Mouse (Mus musculus) midbrain, embryonic 15.5 days (tissue): Measurements from ENCODE around the gene Olfr469. TPM values are rescaled to one million over a fixed set of nuclear protein-coding genes. Genes with fewer than 3 reads are reported as not detected.

Experiments used
- polyA plus RNA-seq: library from polyadenylated mRNA; unstranded; fragments of >200 nt; fragmentation: Nextera tagmentation; extraction: Ambion mirVana; gene quantifications from 2 replicates; pipeline ENCODE4 v1.2.1, GENCODE M21; 2015

Gene Olfr469
- polyA plus RNA-seq, 1 experiment from 2014 or later, result not detected

Other genes with a start within 250 kb of the Olfr469 start
- 1.5 and 1.7 TPM in 2 replicates for gene Ppfibp2, start 230.3 kb downstream of the Olfr469 start, polyA plus RNA-seq
- not detected in 2 replicates for gene 5330417H12Rik, start 200.4 kb downstream of the Olfr469 start, polyA plus RNA-seq
- 0.19 TPM in 2 replicates for gene Cyb5r2, start 67.5 kb downstream of the Olfr469 start, polyA plus RNA-seq
- gene Ovch2, start 24.3 kb downstream of the Olfr469 start, polyA plus RNA-seq, result not detected in 2 replicates
- not detected in 2 replicates for gene Olfr467, start 13.3 kb downstream of the Olfr469 start, polyA plus RNA-seq
- not detected in 2 replicates for gene Olfr470, start 21.9 kb upstream of the Olfr469 start, polyA plus RNA-seq
- gene Olfr472, start 72.4 kb upstream of the Olfr469 start, polyA plus RNA-seq, result not detected in 2 replicates
- gene Olfr473, start 104.9 kb upstream of the Olfr469 start, polyA plus RNA-seq, result not detected in 2 replicates
- gene Olfr474, start 129.1 kb upstream of the Olfr469 start, polyA plus RNA-seq, result not detected in 2 replicates
- gene Olfr476, start 139.3 kb upstream of the Olfr469 start, polyA plus RNA-seq, result not detected in 2 replicates
- gene Olfr477, start 161.2 kb upstream of the Olfr469 start, polyA plus RNA-seq, result not detected in 2 replicates
- not detected in 2 replicates for gene Olfr478, start 208.4 kb upstream of the Olfr469 start, polyA plus RNA-seq
- gene Olfr479, start 225.2 kb upstream of the Olfr469 start, polyA plus RNA-seq, result not detected in 2 replicates
- not detected in 2 replicates for gene Olfr480, start 241.8 kb upstream of the Olfr469 start, polyA plus RNA-seq